Mouse (Mus musculus) testis, postnatal 14 days (tissue): ENCODE data around the gene Pik3cb.
A peak's percentile ranks its signal among the peaks of the same experiment; 100 is the strongest.

Experiments used
- DNase-seq: peaks from one replicate; pipeline ENCODE4 v3.0.0; 2021; ENCODE audit warnings: low spot score

Pik3cb gene

GRCm38 (mm10) chr9:99146855-99147735 lies 6.7 kb upstream of the Pik3cb start:
- DNase-seq, result no peak

- DNase-seq, result no peak
These were observed 5.3 kb upstream of the Pik3cb start for GRCm38 (mm10) chr9:99145756-99146155.

- DNase-seq, result no peak
These were observed 4.1 kb upstream of the Pik3cb start for GRCm38 (mm10) chr9:99144416-99144989.

DNA sequence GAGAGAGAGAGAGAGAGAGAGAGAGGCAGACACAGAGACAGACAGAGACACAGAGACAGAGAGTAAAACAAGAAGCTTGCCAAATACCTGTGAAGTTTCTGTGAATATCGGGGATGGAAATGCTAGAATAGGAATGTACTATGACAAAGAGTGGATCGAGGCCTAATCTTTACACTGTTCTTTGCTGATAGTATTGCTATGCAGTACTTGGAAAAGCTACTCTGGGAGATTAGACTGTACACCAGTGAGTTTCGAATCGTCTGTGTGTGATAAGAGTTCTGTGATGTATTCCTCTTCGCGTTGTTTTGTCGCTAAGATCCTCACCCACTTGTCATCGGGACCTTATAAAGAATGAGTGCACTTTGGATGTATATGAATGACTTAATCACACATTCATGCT lies 1.2 kb upstream of the Pik3cb start:
- DNase-seq, result no peak

DNA sequence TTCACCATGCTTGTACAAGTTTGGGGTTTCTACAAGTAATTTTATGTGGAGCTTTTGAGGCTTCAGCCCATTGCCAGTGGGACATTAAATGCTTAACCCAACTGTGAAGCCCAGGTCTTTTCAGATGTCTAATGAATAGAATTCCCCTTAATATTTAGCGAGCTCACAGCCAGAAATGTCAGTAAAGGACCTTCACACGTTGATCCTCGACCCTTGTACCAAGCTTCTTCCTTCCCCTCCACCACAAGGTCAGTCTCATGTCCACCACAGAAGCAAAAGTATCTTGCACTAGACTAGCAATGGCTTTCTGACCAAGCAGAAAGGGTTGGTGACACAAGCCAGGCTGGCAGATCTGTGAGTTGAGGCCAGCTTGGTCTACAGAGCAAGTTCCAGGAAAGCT lies 750 bp upstream of the Pik3cb start:
- DNase-seq, result no peak

GRCm38 (mm10) chr9:99139194-99140023 lies 1.0 kb downstream of the Pik3cb start:
- DNase-seq, result peak; percentile 43

GRCm38 (mm10) chr9:99137301-99137700 lies 3.1 kb downstream of the Pik3cb start:
- DNase-seq, result no peak

GRCm38 (mm10) chr9:99131951-99132470 lies 8.4 kb downstream of the Pik3cb start:
- DNase-seq, result no peak

DNA sequence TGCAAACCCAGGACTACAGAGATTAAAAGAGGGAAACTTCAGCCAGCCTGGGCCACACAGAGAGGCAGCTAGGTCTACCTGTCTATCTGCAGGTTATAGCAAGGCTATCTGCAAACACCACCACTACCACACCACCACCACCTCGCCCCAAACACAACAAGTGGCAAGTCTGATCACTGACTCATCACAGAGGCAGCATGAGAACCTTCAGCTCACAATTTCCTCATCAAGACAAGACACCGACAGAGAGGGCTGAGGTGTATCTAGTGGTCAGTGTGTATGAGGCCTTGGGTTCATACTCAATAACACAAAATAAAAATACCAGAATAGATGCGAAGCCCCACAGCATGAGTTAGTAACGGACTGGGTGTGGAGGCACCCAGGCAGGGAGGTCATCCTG lies 9.3 kb downstream of the Pik3cb start:
- DNase-seq, result no peak

- DNase-seq, result no peak
These were observed 12.8 kb downstream of the Pik3cb start for GRCm38 (mm10) chr9:99127578-99127977.

GRCm38 (mm10) chr9:99122749-99123148 lies 17.7 kb downstream of the Pik3cb start:
- DNase-seq, result no peak

GRCm38 (mm10) chr9:99112409-99112808 lies 28.0 kb downstream of the Pik3cb start:
- DNase-seq, result no peak

GRCm38 (mm10) chr9:99111085-99111484 lies 29.3 kb downstream of the Pik3cb start:
- DNase-seq, result no peak

DNA sequence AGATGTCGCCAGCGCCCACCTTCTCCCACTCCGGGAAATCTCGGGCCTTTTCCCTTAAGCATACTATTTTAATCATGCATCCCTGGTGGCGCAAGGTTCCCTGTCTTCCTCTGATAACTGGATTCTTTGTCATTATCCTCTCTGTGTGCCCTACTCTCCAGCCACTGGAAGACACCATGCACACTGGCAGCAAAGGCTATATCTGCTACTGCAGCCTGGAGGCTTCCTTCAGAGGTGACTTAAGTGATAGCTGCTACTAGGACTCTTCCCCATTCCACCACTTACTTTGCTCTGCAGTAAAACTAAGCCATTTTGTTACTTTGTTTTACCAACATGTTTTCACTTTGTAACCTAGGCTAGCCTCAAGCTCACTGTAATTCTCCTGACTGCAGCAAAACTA lies 30.2 kb downstream of the Pik3cb start:
- DNase-seq, result no peak

DNA sequence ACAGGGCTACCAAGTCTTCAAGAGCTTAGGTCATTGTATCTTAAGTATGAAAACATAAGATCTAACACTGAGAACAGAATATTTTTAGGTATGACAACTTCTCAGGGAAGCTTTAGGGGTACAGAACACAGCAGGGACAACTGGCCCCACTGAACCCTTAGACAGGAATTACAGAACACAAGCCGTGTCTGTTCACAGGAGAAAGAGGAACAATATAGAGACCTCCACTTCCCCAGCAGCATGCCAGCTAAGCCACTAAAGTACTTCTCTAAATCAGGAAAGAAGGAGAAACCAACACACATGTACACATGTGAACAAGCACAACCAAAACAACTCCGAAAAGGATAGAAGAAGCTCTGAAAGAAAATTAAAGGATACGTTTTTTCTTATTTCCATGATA lies 30.8 kb downstream of the Pik3cb start:
- no peak for DNase-seq

DNA sequence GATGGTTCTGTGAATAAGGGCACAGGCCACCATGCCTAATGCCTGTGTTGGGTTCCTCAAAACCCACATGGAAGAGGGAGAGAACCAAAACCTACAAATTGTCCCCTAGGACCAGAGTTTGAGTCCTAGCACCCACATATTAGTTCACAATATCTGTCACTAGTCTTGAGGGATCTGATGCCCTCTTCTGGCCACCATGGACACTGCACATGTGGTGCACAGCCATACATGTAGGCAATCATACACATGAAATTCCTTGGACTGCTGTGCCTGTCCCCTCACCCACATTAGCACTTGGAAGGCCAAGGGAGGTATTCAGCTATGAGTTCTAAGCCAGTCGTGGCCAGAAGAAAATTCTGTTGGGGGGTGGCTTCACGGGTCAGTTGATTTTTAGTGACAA lies 36.0 kb downstream of the Pik3cb start:
- no peak for DNase-seq

GRCm38 (mm10) chr9:99103865-99104264 lies 36.6 kb downstream of the Pik3cb start:
- no peak for DNase-seq

DNA sequence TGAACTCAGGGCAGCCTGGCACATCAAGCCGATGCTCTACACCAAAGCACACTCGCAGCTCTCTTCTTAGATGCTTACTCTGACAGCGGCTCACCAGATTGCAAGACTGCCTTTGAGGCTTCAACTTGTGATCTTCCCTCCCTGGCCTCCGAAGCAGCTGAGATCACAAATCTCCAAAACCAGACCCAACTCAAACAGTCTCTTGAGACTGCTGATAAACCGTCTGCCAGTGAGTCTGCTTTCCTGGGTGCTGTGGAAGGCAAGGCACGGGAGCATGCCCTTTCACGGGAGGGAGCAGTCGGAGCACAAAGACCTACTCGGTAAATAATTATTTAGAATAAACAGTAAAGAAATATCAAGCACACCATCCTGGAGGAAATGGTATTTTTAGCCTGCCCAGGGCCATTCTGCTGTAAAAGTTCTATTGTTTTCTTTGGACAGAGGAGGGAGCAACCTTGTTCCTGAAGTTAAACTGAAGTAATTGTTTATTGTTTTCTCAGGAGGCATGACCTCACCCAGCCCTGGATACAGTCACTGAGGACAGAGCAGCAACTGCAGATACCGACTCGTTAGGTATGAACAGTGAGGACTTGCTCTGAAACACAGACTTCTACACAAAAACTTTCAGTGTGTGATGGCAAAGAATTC lies 41.8 kb downstream of the Pik3cb start:
- peak; percentile 30 for DNase-seq

DNA sequence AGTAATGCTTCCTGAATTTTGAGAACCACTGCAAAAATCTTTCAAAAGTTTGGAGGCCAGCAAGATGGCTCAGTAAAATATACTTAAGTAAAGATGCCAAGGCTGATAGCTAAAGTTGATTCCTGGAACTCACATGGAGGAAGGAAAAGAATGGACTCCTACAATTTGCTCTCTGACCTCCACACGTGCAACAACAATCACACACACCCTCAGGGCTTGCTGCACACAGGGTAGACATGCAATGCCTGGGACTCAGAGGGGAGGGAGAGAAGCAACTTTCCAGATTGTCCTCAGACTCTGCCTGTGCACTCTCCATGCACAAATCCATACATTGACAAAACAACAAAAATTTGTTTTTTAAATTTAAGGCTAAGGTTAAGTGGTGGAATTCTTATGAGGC lies 42.8 kb downstream of the Pik3cb start:
- DNase-seq, result no peak

DNA sequence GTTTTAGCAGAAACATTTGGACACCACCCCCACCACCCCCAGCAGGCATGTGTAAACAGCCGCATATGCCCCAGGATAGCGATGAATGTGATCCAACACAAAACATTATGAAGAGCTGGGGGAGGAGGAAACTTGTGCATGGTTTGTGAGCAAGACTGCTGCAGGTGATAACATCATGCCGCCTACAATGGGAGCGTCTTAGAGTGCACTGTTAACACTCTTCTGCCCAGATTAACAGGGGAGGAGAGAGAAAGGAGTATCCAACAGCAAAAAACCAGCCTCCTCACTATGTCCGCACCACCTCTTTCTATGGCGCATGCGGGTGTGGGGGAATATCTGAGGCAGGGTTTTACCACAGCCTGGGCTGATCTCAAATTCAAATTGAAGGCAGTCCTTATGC lies 45.2 kb downstream of the Pik3cb start:
- no peak for DNase-seq

GRCm38 (mm10) chr9:99090546-99090945 lies 49.9 kb downstream of the Pik3cb start:
- no peak for DNase-seq

DNA sequence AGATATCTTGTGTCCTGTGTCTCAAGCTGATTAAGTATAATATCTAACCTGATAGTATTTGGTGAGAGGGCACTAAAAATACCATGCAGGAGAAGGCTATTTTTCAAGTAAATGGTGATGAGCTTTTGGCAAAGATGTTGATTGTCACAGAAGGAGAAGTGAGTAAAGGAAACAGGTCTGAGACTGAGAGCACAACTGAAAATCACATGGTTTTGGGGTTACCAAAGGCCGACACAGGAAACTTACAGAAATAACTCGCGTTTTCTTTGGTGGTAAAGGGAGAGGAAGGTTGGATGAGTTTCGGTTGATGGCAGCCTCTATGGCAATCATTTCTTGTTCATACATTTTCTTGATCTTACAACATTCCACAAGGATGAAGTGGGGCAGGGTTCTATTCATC lies 50.5 kb downstream of the Pik3cb start:
- no peak for DNase-seq
